Mouse (Mus musculus): ENCODE data around the gene Srpr. TPM values are rescaled to one million over a fixed set of nuclear protein-coding genes. Genes with fewer than 3 reads are reported as not detected.

Srpr gene
- polyA plus RNA-seq, 1 experiment from 2014 or later = 94.2 TPM

DNA sequence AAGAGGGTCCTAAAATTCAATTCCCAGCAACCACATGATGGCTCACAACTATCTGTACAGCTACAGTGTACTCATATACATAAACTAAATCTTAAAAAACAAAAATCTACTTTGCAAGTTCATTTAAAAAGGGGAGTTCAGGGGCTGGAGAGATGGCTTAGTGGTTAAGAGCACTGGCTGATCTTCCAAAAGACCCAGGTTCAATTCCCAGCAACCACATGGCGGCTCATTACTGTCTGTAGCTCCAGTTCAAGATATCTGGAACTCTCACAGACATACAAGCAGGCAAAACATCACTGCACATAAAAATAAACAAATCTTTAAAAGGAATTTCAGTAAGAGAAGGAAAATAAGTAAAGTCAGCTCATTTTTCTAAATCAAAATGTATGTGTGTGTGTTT lies 38.4 kb downstream of the Srpr start:
- WGBS = 100% methylated on average over 1 of the region's 1 CpGs
- Histone ChIP-seq H3K9me3 (replicated peaks) (no peaks in the 10 kb centered on the region), H3K4me3 (no peak overlapping the region), H3K4me2 (replicated peaks) (no peak overlapping the region), H3K4me1 (no peaks in the 10 kb centered on the region), H3K27ac (no peak overlapping the region), H3K9ac (no peak overlapping the region), H3K36me3 (peaks cover 18% of the 10 kb centered on the region), H3K27me3 (no peaks in the 10 kb centered on the region)
- ATAC-seq (ENCODE audit: low FRiP score) = no peak

GRCm38 (mm10) chr9:35238915-35239571 lies 39.1 kb downstream of the Srpr start:
- Histone ChIP-seq H3K9me3 (replicated peaks) (no peaks in the 10 kb centered on the region), H3K27ac (no peak overlapping the region), H3K9ac (no peak overlapping the region), H3K27me3 (no peaks in the 10 kb centered on the region), H3K4me2 (replicated peaks) (no peak overlapping the region), H3K36me3 (peaks cover 12% of the 10 kb centered on the region), H3K4me1 (no peaks in the 10 kb centered on the region), H3K4me3 (no peak overlapping the region)
- 77% methylated on average over 6 of the region's 6 CpGs for WGBS
- ATAC-seq (ENCODE audit: low FRiP score) = no peak

GRCm38 (mm10) chr9:35239734-35240133 lies 39.8 kb downstream of the Srpr start:
- Histone ChIP-seq H3K9me3 (replicated peaks) (no peaks in the 10 kb centered on the region), H3K4me1 (no peaks in the 10 kb centered on the region), H3K4me3 (no peak overlapping the region), H3K9ac (no peak overlapping the region), H3K27me3 (no peaks in the 10 kb centered on the region), H3K4me2 (replicated peaks) (no peak overlapping the region), H3K36me3 (peaks cover 5% of the 10 kb centered on the region), H3K27ac (no peak overlapping the region)
- no peak for ATAC-seq (ENCODE audit: low FRiP score)
- WGBS = 65% methylated on average over 1 of the region's 1 CpGs

GRCm38 (mm10) chr9:35247405-35247804 lies 47.4 kb downstream of the Srpr start:
- Histone ChIP-seq H3K36me3 (no peaks in the 10 kb centered on the region), H3K9ac (no peak overlapping the region)
- WGBS = 99% methylated on average over 2 of the region's 2 CpGs

DNA sequence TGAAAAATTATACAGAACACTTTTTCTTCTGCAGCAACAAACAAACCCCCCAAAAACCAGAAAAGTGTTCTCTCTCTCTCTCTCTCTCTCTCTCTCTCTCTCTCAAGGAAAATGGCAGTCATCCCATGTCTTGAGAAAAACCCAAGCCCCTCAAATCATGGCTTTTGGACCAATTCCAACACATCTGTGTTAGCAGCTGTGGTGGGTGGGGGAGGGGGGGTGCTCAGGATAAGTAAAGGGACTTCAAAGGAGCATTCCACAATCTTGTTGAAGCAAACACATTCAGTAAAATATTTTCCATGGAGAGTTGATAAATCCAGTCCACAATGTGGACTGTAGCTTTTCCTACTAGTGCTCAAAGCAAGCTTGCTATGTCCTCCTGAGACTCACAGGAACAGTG lies 49.5 kb downstream of the Srpr start:
- Histone ChIP-seq H3K4me3 (no peak overlapping the region), H3K9me3 (replicated peaks) (no peaks in the 10 kb centered on the region), H3K27ac (no peak overlapping the region), H3K9ac (no peak overlapping the region), H3K27me3 (no peaks in the 10 kb centered on the region), H3K36me3 (no peaks in the 10 kb centered on the region), H3K4me1 (no peaks in the 10 kb centered on the region), H3K4me2 (replicated peaks) (no peak overlapping the region)
- ATAC-seq (ENCODE audit: low FRiP score) = no peak

More at GRCm38 (mm10) chr9:35247405-35247804, 47.4 kb downstream of the Srpr start:
- H3K4me2 ChIP-seq (replicated peaks) = no peak overlapping the region
- H3K27ac ChIP-seq = no peak overlapping the region
- ATAC-seq (ENCODE audit: low FRiP score) = no peak
- H3K4me3 ChIP-seq = no peak overlapping the region
- H3K4me1 ChIP-seq = no peaks in the 10 kb centered on the region
- H3K9me3 ChIP-seq (replicated peaks) = no peaks in the 10 kb centered on the region
- H3K27me3 ChIP-seq = no peaks in the 10 kb centered on the region

- Histone ChIP-seq H3K4me3 (no peak overlapping the region), H3K36me3 (peaks cover 11% of the 10 kb centered on the region; the same call in 1 of the 2 replicates), H3K4me1 (no peaks in the 10 kb centered on the region), H3K9me3 (replicated peaks) (no peaks in the 10 kb centered on the region), H3K4me2 (replicated peaks) (no peak overlapping the region), H3K27me3 (no peaks in the 10 kb centered on the region), H3K27ac (no peak overlapping the region), H3K9ac (no peak overlapping the region)
- no peak for ATAC-seq (ENCODE audit: low FRiP score)
- WGBS = 92% methylated on average over 7 of the region's 7 CpGs
Measured at GRCm38 (mm10) chr9:35257365-35257764, 57.4 kb downstream of the Srpr start.

DNA sequence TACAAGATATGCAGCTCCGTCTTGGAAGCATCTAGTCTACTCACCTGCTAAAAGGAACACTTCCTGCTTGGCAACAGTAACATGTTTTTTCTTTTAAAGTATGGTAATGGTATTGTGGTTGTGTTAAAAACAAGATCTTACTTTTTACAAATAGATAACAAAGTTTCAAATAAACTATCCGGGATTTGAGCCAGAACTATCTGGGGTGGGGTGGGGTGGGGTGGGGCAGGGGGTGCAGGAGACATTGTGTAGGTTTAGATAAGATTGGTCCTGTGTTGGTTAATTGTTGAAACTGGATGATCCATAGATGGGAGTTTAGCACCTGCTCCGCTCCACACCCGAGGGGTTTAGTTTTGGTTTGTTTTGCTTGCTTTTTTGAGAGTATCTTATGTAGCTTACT lies 62.4 kb downstream of the Srpr start:
- no peak overlapping the region for H3K4me2 ChIP-seq (replicated peaks)
- H3K27ac ChIP-seq = no peak overlapping the region
- no peaks in the 10 kb centered on the region for H3K9me3 ChIP-seq (replicated peaks)
- 85% methylated on average over 4 of the region's 4 CpGs for WGBS
- no peak for ATAC-seq (ENCODE audit: low FRiP score)
- H3K27me3 ChIP-seq = no peaks in the 10 kb centered on the region
- H3K4me1 ChIP-seq = peaks cover 7% of the 10 kb centered on the region
- peaks cover 7% of the 10 kb centered on the region; the same call in 1 of the 2 replicates for H3K36me3 ChIP-seq
- no peak overlapping the region for H3K9ac ChIP-seq
- no peak overlapping the region for H3K4me3 ChIP-seq

- Histone ChIP-seq H3K36me3 (peaks cover 7% of the 10 kb centered on the region; the same call in 1 of the 2 replicates), H3K4me2 (replicated peaks) (no peak overlapping the region), H3K27ac (no peak overlapping the region), H3K4me3 (no peak overlapping the region), H3K9me3 (replicated peaks) (no peaks in the 10 kb centered on the region), H3K27me3 (no peaks in the 10 kb centered on the region), H3K9ac (no peak overlapping the region), H3K4me1 (peaks cover 10% of the 10 kb centered on the region)
- ATAC-seq (ENCODE audit: low FRiP score) = no peak
- 96% methylated on average over 2 of the region's 2 CpGs for WGBS
Measured at GRCm38 (mm10) chr9:35263431-35263830, 63.5 kb downstream of the Srpr start.

- 0 out of 2 replicates have a peak, but pooled peaks cover 2% of the 10 kb centered on the region for H3K36me3 ChIP-seq
- WGBS = 90% methylated on average over 3 of the region's 3 CpGs
- no peak overlapping the region for H3K9ac ChIP-seq
- no peaks in the 10 kb centered on the region for H3K27me3 ChIP-seq
- H3K9me3 ChIP-seq (replicated peaks) = no peaks in the 10 kb centered on the region
- no peak overlapping the region for H3K4me2 ChIP-seq (replicated peaks)
- no peak for ATAC-seq (ENCODE audit: low FRiP score)
- H3K4me3 ChIP-seq = no peak overlapping the region
- H3K27ac ChIP-seq = no peak overlapping the region
- H3K4me1 ChIP-seq = peaks cover 14% of the 10 kb centered on the region
Measured at GRCm38 (mm10) chr9:35264509-35264908, 64.5 kb downstream of the Srpr start.

- Histone ChIP-seq H3K9me3 (replicated peaks) (no peaks in the 10 kb centered on the region), H3K4me3 (peak within 1 kb of the TSS; percentile 61), H3K27ac (peak within 1 kb of the TSS; percentile 79), H3K36me3 (peaks cover 8% of the 10 kb centered on the region), H3K4me2 (replicated peaks) (peak within 1 kb of the TSS; percentile 80), H3K9ac (peak within 1 kb of the TSS; percentile 75), H3K4me1 (peaks cover 14% of the 10 kb centered on the region), H3K27me3 (no peaks in the 10 kb centered on the region)
- ATAC-seq (ENCODE audit: low FRiP score) = peak; percentile 96
- WGBS = under 1% methylated on average over 54 of the region's 62 CpGs
Measured at GRCm38 (mm10) chr9:35267146-35267975, 67.4 kb downstream of the Srpr start, which contains the start of the genes Fam118b and Rpusd4. TSS of gene Fam118b (minus strand) at chr9:35267805. TSS of gene Rpusd4 (plus strand) at chr9:35267865.

GRCm38 (mm10) chr9:35267976-35268715 lies 68.2 kb downstream of the Srpr start:
- Histone ChIP-seq H3K9ac (peak overlapping the region; percentile 72), H3K4me3 (peak overlapping the region; percentile 61), H3K27me3 (no peaks in the 10 kb centered on the region), H3K4me1 (peaks cover 14% of the 10 kb centered on the region), H3K36me3 (peaks cover 13% of the 10 kb centered on the region), H3K27ac (peak overlapping the region; percentile 68; the same call in 1 of the 2 replicates), H3K9me3 (replicated peaks) (no peaks in the 10 kb centered on the region), H3K4me2 (replicated peaks) (peak overlapping the region; percentile 80)
- ATAC-seq (ENCODE audit: low FRiP score) = peak; percentile 62
- 3% methylated on average over 21 of the region's 21 CpGs for WGBS

GRCm38 (mm10) chr9:35277855-35278365 lies 77.9 kb downstream of the Srpr start:
- no peak overlapping the region for H3K4me3 ChIP-seq
- no peak for ATAC-seq (ENCODE audit: low FRiP score)
- no peak overlapping the region for H3K9ac ChIP-seq
- H3K9me3 ChIP-seq (replicated peaks) = no peaks in the 10 kb centered on the region
- 83% methylated on average over 3 of the region's 3 CpGs for WGBS
- H3K4me1 ChIP-seq = no peaks in the 10 kb centered on the region
- no peaks in the 10 kb centered on the region for H3K27me3 ChIP-seq
- peaks cover 33% of the 10 kb centered on the region for H3K36me3 ChIP-seq
- no peak overlapping the region for H3K27ac ChIP-seq
- H3K4me2 ChIP-seq (replicated peaks) = no peak overlapping the region

Measured in hindbrain, embryonic 12.5 days (tissue).